Mouse (Mus musculus) natural killer cell, adult 2 months (primary cell): Measurements from ENCODE around the gene Fam20b.
"Not testable (repeated sequence)": the region's sequence is repeated elsewhere in the genome, so short reads cannot be mapped to it uniquely, and the experiment has no call there.

Source experiments
- DNase-seq, 2 experiments: peaks; one replicate each; pipeline ENCODE4 v3.0.0; 2022; ENCODE audit warnings: low spot score in 2 of 2

Fam20b gene

GRCm38 (mm10) chr1:156671921-156672320, 47.0 kb downstream of the Fam20b start:
- DNase-seq = no peak

- no peak for DNase-seq
Observed at GRCm38 (mm10) chr1:156669208-156669983, 49.5 kb downstream of the Fam20b start.

- no peak for DNase-seq
Observed at GRCm38 (mm10) chr1:156668602-156669001, 50.3 kb downstream of the Fam20b start.

DNA sequence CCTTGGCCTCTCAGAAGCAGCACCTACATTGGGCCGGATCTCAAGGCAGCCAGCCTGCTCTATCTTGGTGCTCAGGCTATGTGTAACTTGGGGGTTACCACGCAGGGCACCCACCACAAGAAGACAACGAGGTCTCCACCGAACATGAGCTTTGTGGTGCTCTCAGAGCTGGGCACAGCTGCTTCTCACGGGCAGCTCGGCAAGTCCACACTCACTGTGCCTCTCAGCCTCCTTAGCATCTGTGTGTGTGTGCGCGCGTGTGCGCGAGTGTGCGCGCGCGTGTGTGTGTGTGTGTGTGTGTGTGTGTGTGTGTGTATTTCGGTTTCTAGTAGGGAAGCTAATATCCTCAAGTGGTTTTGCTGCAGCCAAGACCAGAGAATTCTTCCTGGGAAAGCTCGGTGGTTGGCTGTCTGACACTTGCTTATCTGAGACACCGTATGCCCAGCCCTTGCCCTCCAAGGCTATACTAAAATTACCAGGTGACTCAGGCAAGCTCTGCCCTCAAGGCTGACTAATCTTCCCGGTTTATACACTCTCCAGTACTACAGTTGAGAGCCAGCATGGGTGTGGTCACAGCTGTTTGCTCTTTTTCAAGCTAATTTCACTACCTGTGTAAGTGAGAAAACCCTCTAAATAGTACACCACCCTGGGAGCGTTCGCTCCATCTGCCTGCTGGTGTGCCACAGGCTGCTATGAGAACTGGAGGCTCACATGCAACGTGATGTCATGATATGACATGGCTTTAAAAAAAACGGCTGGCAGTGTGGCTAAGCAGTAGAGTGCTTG, 51.6 kb downstream of the Fam20b start:
- DNase-seq = no peak

DNA sequence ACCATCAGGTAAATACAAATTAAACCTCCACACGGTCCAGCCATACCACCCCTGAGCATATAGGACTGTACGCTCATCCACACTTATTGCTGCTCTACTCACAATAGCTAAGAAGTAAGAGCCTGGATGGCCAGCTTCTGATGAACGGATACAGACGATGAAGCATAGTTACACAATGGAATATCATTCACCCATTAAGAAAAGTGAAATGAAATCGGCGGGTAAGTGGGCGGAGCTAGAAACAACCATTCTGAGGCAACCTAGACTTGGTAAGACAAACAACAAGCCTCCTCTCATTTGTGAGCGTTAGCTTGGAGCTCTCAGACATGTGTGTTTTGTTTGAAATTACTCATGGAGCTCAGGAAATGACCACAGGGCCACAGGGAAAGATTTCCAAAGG, 53.1 kb downstream of the Fam20b start:
- no peak for DNase-seq

GRCm38 (mm10) chr1:156660660-156661236, 58.1 kb downstream of the Fam20b start:
- not testable (repeated sequence) for DNase-seq

GRCm38 (mm10) chr1:156659906-156660659, 58.8 kb downstream of the Fam20b start:
- no peak for DNase-seq

GRCm38 (mm10) chr1:156658676-156659075, 60.2 kb downstream of the Fam20b start:
- DNase-seq = no peak

GRCm38 (mm10) chr1:156657523-156657922, 61.4 kb downstream of the Fam20b start:
- DNase-seq = no peak

GRCm38 (mm10) chr1:156654735-156655530, 64.0 kb downstream of the Fam20b start:
- DNase-seq = no peak

DNA sequence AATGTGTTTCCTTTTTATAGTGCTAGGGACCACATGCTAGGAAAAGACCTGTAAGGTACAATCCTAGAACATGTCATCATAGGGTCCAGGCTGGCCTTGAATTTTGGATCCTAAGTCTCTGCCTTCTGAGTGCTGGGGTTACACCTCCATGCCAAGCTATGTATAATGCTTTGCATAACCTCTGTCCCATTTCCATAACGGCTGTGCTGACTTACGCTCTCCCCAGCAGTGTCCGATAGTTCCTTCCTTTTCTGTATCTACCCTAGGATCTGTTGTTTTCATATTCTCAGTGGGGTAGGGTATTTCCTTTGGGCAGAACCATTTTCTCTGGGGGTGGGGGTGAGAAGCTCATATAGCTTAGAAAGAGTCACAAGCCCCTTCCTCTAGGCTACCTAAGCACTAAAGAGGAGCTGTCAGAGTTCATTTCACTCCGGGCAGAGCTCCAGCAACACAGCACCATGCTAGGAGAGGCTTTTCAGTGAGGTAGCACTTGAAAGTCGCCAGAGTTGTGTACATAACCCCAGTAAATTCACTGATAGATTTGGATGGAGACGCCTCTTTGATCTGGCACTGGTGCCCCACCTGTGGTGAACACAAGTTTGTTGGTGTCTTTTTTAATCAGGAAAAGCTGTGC, 66.6 kb downstream of the Fam20b start:
- DNase-seq = no peak

DNA sequence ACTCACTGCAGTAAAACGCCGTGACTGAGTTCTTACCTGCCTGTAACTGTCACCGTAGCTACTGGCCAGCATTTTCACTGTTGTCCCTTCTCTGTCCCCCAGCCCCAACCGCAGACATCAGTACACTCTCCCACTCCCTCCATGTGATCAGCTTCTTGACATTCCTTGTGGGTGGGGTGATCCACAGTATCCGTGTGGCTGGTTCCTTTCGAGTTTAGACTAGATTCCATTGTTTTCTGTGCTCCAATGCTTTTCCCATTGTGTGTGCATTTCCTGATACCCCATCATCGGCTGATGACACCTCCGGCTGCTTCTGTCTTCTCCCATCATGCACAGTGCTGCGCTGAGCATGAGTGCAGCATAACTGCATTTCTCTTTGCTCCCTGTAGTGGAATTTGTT, 68.3 kb downstream of the Fam20b start:
- DNase-seq = no peak

DNA sequence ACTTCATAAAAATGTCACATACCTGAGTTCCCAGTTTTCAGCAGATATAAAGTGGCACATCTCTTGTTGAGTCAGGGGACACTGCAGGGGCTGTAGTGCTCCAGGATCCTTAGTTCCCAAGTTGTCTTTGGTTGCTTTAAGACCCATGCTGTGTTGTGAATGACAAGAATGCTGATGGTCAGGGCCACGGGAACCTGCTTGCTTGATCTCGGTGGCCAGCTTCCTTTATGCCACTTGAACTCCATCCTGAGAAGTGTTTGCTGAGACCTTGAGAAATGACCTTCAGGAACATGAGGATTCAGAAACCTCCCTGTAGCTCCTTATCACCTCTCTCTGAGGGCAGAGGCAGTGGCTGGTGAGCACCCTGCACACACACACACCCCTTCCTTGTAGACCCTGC, 70.2 kb downstream of the Fam20b start:
- no peak for DNase-seq

DNA sequence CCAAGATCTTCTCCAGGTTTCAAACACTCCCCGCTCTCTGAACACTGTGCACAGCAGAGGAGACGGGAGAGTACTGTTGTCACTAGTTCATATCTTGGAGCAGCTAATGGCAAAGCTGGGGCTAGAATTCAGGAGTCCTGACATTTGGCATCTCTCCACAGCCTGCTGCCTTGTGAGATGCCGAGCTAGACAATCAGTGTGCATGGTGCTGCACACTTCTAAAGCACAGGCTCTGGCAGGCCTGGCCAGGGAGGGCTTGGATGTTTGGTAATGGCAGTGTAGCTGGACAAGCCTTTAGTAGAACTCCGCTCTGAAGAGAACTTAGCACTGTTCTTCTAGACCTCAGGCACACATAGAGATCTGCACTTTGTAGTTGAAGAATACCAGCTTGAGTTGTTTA, 72.9 kb downstream of the Fam20b start:
- DNase-seq = no peak

DNA sequence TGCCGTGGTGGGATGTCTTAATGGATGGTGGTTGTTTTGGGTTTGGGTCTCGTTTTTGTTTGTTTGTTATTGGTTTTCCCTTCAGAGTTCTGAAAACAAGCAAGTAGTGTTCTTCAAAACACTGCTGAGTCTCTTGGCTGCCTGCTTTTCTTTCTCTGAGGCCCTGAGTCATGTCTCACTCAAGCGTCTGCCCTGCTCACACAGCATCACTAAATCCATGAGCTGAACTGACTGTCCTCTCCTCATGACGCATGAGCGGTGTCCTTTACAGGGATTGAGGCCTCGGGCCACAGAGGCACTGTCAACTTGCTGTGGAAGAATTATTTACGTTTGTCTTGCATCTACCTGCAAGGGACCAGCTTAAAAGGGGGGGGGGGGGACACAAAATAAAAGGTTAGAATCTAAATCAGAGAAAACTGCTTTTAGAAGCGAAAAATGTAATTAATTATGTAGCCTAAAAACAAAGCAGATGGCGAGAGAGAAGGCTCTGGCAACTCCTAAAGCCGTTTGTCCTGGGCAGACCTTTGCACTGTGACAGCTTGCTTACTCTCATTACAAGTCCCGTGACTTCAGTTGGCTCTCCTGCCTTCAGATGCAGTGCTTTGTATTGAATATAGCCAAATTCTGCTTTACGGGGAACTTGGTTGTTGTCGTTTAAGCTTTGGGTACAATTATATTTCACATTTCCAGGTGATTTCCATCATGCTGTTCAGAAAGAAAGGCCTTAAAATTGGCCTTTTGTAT, 73.9 kb downstream of the Fam20b start:
- DNase-seq = no peak

- no peak for DNase-seq
Observed at GRCm38 (mm10) chr1:156644061-156644460, 74.8 kb downstream of the Fam20b start.

DNA sequence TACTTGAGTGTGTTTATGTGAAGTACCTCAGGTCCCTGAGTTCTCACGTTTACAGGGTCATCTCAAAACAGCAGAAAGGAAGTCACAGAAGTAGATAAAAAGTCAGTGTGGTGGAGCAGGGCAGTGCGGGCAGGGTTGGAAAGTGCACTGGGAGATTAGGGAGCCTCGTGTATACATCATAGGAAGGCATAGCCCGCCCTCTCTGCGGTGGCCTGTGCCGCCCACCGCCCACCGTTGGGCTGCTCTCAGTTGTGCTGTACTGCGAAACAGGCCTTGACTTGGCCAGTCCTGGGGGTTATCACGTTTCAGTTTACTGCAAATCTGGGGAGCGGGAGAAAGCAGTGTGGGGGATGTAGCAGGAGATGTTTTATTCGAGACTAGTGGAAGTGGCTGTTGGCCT, 76.1 kb downstream of the Fam20b start:
- DNase-seq = no peak

DNA sequence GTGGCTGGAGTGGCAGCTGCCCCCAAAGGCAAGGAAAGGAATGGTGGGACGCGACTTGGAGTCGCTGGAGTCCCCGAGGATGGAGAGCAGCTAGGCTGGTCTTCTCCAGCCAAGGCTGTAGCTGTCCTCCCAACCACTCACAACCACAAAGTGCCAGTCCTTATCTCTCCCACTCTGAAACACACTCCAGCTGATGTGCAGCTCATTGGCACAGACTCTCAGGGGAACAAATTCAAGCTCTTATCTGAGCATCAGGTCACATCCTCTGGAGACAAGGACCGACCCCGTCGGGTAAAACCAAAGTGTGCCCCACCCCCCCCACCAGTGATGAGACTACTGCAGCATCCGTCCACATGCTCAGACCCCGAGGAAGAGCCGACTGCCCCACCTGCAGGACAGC, 77.1 kb downstream of the Fam20b start:
- no peak for DNase-seq

GRCm38 (mm10) chr1:156640577-156640976, 78.3 kb downstream of the Fam20b start:
- no peak for DNase-seq

- no peak for DNase-seq
Observed at GRCm38 (mm10) chr1:156639455-156639854, 79.4 kb downstream of the Fam20b start.
